Mouse (Mus musculus): ENCODE measurements around the gene Prrx2.
A peak's percentile ranks its signal among the peaks of the same experiment; 100 is the strongest.

The Prrx2 gene

GRCm38 (mm10) chr2:30870863-30871262 lies 36.1 kb downstream of the Prrx2 start:
- peak; percentile 76 for DNase-seq (ENCODE audit: low read depth, low spot score)

- no peak for DNase-seq (ENCODE audit: low read depth, low spot score)
Measured at GRCm38 (mm10) chr2:30872669-30873068, 37.9 kb downstream of the Prrx2 start.

- no peak for DNase-seq (ENCODE audit: low read depth, low spot score)
Measured at GRCm38 (mm10) chr2:30874445-30874844, 39.7 kb downstream of the Prrx2 start.

GRCm38 (mm10) chr2:30875096-30875495 lies 40.3 kb downstream of the Prrx2 start:
- DNase-seq (ENCODE audit: low read depth, low spot score) = no peak

GRCm38 (mm10) chr2:30875621-30876432 lies 41.1 kb downstream of the Prrx2 start:
- DNase-seq (ENCODE audit: low read depth, low spot score) = no peak

- DNase-seq (ENCODE audit: low read depth, low spot score) = peak; percentile 34
Measured at GRCm38 (mm10) chr2:30879481-30879880, 44.7 kb downstream of the Prrx2 start.

GRCm38 (mm10) chr2:30881215-30881614 lies 46.4 kb downstream of the Prrx2 start:
- peak; percentile 63 for DNase-seq (ENCODE audit: low read depth, low spot score)

GRCm38 (mm10) chr2:30884852-30885373 lies 50.1 kb downstream of the Prrx2 start:
- DNase-seq (ENCODE audit: low read depth, low spot score) = peak; percentile 73

- DNase-seq (ENCODE audit: low read depth, low spot score) = peak; percentile 54
Measured at GRCm38 (mm10) chr2:30885453-30886163, 50.8 kb downstream of the Prrx2 start.

GRCm38 (mm10) chr2:30891002-30891401 lies 56.2 kb downstream of the Prrx2 start:
- DNase-seq (ENCODE audit: low read depth, low spot score) = peak; percentile 88

- DNase-seq (ENCODE audit: low read depth, low spot score) = no peak
Measured at GRCm38 (mm10) chr2:30893399-30893798, 58.6 kb downstream of the Prrx2 start.

GRCm38 (mm10) chr2:30893946-30894345 lies 59.2 kb downstream of the Prrx2 start:
- peak; percentile 74 for DNase-seq (ENCODE audit: low read depth, low spot score)

GRCm38 (mm10) chr2:30897291-30897690 lies 62.5 kb downstream of the Prrx2 start:
- no peak for DNase-seq (ENCODE audit: low read depth, low spot score)

GRCm38 (mm10) chr2:30899397-30900069 lies 64.8 kb downstream of the Prrx2 start:
- no peak for DNase-seq (ENCODE audit: low read depth, low spot score)

GRCm38 (mm10) chr2:30901646-30902160 lies 66.9 kb downstream of the Prrx2 start:
- DNase-seq (ENCODE audit: low read depth, low spot score) = peak; percentile 82

GRCm38 (mm10) chr2:30902256-30902655 lies 67.5 kb downstream of the Prrx2 start:
- no peak for DNase-seq (ENCODE audit: low read depth, low spot score)

- peak; percentile 67 for DNase-seq (ENCODE audit: low read depth, low spot score)
Measured at GRCm38 (mm10) chr2:30902726-30903722, 68.3 kb downstream of the Prrx2 start.

GRCm38 (mm10) chr2:30904231-30904630 lies 69.5 kb downstream of the Prrx2 start:
- no peak for DNase-seq (ENCODE audit: low read depth, low spot score)

GRCm38 (mm10) chr2:30904991-30905390 lies 70.2 kb downstream of the Prrx2 start:
- no peak for DNase-seq (ENCODE audit: low read depth, low spot score)

- DNase-seq (ENCODE audit: low read depth, low spot score) = peak; percentile 81
Measured at GRCm38 (mm10) chr2:30905906-30906305, 71.1 kb downstream of the Prrx2 start.

GRCm38 (mm10) chr2:30906641-30907040 lies 71.9 kb downstream of the Prrx2 start:
- DNase-seq (ENCODE audit: low read depth, low spot score) = peak; percentile 66
